Mouse (Mus musculus) G1E-ER4 (cell line): ENCODE data around the gene Itgb8. TPM values are rescaled to one million over a fixed set of nuclear protein-coding genes. Genes with fewer than 3 reads are reported as not detected.

Experiments
- GATA1 ChIP-seq: IDR thresholded peaks from one replicate; pipeline ENCODE4 v1.8.0; 2012; ENCODE audit warnings: low read length, inconsistent platforms
- polyA plus RNA-seq: library from polyadenylated mRNA; stranded (reverse); fragments of >175 nt; gene quantifications from 2 replicates; pipeline ENCODE4 v1.2.3, GENCODE M21; 2012

The Itgb8 gene
- not detected in 2 replicates for polyA plus RNA-seq

- TF ChIP-seq GATA1: no peak
Observed at GRCm38 (mm10) chr12:119238696-119239415, at the start of gene Itgb8. Gene Itgb8, minus strand, starts transcription at chr12:119238802.

DNA sequence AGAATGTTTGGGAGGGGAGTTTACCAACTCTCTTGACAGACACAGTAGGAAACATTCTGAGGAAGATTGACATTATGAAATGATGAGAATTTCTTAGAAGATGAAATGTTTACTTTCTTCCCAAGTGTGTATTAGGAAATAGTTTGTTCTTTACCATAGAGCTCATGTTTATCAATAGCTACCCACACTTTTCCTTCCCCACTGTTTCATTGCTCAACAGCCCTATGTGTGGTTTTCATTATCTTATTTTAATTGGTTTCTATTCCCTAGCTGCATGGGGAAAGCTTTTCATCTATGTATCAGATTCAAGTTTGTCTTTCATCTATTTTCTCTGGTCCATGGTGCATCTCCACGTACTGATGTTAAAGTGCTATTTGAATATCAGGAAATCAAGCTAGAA is 37.7 kb upstream of the Itgb8 start:
- TF ChIP-seq GATA1: no peak

DNA sequence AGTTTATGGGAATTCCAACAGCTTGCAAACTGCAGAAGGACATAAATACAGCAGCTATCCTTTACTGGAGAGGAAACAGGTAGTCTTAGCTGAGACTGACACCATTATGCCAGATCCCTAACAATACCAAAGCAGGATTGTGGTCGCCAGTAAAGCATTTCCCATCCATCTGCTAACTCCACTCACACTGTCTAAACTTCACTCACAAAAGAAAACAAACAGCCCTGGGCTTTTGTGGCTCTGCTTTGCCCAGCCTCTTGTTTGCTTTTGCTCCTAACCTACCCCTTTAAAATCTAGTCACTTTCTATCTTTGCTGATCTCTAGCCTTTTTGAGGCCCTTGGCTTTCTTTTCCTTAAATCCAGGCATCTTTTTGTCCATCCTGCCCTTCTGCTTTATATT is 35.0 kb upstream of the Itgb8 start:
- TF ChIP-seq GATA1: no peak

DNA sequence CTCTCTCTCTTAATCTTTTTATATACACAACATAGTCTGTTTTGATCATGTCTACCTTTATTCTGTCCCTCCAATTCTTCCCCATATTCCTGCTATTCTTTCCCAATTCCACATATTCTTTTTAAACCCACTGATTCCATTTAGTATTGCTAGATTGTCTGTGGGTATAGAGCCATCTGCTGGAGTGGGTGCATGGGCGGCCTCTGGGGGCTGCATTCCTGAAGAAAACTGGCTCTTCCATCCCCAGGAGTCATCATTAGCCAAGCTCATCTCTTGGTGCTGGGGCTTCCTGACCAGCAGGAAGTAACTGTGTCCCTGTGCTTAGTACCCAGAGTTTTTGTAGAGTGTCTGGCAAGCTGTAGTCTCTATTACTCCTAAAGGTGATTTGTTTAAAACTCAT is 33.4 kb upstream of the Itgb8 start:
- no peak for TF ChIP-seq GATA1

DNA sequence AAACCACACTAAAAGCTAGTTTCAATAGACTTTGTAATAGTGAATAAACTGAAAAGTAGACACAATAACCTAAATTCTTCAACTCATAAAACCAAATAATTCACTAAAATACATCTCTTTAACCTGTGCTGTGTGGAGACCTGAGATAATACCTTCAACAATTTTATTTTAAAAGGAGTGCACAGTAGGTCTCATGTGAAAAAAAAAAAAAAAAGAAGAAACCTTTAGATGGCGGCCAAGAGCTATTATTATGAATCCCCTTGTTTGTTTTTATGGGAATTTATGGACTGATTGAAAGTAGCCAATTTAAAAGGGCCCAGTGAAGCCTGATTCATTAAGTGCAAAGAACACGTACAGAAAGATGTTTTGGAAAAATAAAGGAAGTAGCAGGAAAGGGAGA is 31.4 kb upstream of the Itgb8 start:
- no peak for TF ChIP-seq GATA1

- no peak for TF ChIP-seq GATA1
Observed at GRCm38 (mm10) chr12:119268723-119269122, 30.1 kb upstream of the Itgb8 start.

DNA sequence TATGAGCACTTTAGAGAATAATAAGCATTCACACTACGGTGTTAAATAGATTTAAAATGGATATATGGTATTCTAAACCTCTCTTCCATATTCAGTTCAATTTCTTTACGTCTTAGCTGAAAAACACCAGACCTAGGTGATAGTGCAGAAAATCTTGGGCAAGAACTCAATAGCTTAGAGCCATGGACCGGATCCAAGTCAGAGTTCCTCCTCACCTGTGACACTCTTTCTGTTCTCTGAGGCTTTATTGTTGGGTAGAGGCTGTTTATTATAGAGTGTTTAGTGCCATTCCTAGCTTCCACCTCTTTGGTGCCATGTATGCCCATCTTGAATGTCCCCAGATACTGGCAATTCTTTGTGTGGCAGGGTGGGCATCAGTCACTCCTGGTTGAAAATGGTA is 25.9 kb upstream of the Itgb8 start:
- TF ChIP-seq GATA1: no peak

- no peak for TF ChIP-seq GATA1
Observed at GRCm38 (mm10) chr12:119248581-119248980, 10.0 kb upstream of the Itgb8 start.

DNA sequence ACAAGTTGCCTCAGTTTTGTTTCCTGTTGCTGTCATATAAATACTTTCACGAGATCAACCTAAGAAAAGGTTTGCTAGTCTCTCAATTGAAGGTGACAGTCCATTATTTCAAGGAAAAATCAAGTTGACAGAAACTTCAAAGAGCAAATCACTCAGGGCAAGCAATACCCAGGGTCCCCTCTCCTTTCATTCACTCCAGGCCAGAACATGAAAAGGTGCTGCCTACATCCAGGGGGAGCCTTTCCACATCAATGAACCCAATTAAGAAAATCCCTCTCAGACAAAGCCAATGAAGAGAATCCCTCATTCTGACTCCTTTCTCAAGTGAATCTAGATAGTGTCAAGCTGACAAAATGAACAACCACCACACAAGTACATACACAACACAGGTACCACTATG is 2.5 kb upstream of the Itgb8 start:
- no peak for TF ChIP-seq GATA1

DNA sequence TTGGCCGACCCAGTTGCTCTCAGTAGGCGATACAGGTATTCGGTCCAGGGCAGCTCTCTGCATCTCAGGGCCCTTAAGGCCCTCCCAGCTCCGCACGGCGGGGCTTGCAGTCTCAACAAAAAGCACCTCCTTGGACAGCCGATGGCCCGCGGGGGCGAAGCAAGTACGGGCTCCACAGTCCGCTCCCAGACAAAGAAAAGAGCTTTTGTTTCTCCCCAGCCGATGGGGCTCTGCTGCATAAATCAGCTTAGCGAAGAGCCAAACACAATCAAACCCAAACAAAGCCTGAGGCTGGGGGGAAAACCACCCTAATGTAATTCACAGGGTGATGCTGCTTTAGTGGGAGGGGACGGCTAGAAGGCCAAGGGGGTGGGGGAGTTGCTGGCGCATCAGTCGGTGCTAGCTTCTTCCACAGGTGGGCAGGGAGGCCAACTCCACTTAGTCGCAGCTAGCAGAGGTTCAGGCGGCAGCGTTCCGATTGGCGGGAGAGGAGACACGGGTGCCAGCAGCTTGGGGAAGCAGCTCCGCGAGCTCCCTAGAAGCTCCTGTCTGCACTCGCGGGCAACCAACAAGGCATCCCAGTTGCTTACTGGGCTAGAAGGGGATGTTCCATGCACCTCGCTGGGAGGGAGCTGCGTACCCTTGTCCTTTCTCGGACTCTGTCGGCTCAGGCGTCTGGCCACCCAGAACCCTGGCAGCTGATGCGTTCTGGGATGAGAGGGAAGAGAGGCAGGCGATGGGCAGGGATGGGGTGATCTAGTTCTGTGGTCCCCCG is 494 bp downstream of the Itgb8 start:
- TF ChIP-seq GATA1: no peak

GRCm38 (mm10) chr12:119237241-119237920 is 1.2 kb downstream of the Itgb8 start:
- TF ChIP-seq GATA1: no peak

DNA sequence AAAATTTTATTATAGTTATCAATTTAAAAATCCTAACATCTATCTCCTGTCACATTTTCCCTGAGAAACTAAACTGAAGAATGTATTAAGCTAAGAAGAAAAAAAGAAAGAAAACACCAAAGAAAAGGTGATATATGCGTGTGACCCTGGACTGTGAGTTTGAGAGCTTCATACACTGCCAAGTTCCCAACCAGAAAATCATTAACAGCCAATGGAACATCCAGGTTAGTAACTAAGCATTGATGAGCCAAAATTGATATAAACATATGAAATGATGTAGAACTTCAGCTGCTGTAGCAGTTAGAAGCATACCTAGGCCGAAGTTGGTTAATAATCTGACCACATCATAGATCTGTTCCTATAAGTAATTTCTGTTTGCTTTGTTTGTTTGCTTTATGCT is 6.8 kb downstream of the Itgb8 start:
- TF ChIP-seq GATA1: no peak

DNA sequence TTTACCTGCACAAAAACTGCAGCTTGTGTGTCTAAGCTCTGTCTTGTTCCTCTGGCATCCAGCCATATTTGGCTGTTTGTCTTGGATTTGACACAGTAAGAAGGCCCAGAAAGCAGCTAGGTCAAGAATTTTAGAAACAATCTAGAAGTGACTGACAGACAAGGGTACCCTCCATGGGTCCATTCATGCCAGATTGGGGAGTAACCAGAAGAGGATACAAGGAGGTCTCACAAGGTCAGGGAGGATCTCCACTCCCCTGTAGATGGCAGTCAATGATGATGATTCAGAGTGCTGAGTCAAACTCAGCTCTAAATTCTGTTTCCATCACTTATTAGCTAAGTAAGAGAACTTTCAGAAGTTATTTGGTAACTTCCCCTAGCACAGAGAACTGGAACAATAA is 8.2 kb downstream of the Itgb8 start:
- no peak for TF ChIP-seq GATA1

GRCm38 (mm10) chr12:119229601-119230000 is 9.0 kb downstream of the Itgb8 start:
- TF ChIP-seq GATA1: no peak

DNA sequence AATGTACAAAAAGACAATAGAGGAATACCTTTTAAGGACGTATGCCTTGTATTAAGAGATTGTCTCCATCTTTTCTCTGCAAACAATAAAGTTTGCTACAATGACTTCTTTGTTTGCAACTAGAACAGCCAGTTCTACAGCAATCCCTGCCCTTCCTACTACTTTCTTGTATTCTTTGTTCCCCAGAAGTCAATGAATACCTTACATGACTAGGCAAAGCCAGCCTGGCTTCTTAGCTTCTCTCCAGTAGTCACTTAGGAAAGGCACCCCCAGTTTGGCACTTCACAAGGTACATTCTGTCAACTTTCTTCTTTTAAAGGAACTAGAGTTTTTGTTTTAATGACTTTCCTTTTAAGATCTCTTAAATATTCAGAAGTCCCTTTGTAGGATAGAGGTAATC is 10.7 kb downstream of the Itgb8 start:
- no peak for TF ChIP-seq GATA1

DNA sequence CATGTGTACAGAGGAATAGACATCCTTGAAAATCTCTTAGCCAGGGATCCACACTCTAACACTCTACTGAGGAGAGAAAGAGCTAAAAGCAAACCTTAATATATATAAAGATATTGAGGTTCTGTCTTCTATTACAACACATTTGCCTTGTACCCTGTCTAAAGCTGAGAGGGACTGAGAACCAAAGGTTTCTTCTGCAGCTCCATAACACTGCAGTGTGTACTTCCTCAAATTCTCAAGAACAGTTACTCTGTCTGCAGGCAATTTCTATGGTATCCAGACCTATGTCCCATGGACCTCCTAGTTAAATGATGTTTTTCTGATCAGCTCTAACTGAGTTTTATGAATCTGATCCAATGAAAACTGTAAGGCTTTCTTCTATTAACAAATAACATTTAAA is 13.9 kb downstream of the Itgb8 start:
- no peak for TF ChIP-seq GATA1

- TF ChIP-seq GATA1: no peak
Observed at GRCm38 (mm10) chr12:119219409-119219808, 19.2 kb downstream of the Itgb8 start.
